Mouse (Mus musculus): ENCODE measurements at regions not wholly inside any gene's neighbourhood (a gene's known extent, or its start where the extent isn't known, plus 50 kb on each side); places are given as distances from the start of the nearest gene placed in this dataset.
A peak's percentile ranks its signal among the peaks of the same experiment; 100 is the strongest.

DNA sequence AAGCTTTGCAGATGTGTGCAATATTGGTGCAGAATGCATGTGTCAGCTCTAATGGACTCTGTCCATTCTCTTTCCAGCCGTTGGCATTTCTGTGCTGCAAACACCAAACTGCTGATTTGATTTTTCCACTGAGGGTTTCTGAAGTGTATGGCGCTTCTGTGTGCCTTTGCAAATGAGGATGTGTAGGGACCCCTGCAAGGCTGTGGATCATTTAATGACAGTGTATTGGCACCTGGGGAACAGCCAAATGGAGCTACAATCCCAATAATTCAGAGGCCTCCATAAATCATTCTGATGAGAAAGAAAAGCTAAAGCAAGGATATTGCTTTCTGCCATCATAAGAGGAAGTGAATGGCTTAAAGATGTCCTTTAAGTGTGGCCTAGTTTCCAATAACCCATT lies 305.9 kb upstream of the Pkdcc start:
- no peak for DNase-seq

DNA sequence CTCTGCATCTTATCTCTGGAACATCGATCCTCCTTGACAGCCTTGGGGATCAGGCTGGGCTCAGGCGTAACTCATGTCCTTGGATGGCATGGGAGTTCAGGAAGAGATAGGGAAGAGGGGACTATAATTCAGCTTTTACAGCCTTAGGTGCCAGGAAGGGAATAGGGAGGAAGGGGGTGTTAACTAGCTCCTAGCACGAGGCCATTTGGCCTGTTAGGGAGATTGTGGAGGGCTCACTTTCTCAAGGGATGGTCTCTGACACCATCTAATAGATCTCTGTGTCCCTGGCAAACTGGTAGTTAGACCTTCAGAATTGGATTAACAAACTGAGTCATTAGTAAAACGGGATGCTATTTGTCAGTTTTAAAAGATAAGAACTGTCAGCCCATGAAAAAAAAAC lies 292.1 kb upstream of the Pkdcc start:
- DNase-seq: peak; percentile 42

DNA sequence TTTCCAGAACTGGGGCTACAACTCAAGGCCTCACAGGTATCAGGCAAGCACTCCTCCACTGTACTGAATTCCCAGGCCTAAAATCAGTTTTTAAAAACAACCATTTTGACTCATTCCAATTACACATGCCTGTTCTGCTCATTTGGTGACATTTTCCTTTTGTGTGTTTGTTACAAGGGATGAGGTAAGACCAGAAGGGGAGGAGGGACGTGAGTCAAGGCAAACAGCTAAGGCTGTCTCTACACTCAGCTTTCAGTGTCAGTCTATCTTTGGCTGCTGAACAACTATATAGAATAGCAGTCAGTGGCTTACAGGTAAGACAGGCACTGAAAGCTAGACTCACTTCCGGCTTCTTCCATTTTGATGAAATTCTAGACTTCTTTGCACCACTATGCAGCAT lies 289.3 kb upstream of the Pkdcc start:
- DNase-seq: peak; percentile 5

DNA sequence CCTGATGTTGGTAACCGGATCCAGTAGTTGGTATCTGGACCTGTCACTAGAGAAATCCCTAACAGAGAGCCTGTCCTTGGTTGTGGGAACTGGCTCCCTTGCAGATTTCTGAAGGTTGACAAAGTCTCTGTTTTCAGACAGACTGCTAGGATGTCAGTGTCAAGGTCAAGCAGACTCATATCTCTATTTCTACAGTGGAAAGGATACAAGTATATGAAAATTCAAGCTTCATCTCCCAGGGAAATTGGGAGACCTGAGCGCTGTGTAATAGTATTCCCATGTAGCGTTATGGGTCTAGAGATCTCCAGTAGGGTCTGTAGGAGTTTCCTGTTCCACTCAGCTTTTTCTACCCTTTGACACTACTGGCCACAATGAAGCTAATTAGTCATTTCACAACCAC lies 287.4 kb upstream of the Pkdcc start:
- DNase-seq: peak; percentile 45

DNA sequence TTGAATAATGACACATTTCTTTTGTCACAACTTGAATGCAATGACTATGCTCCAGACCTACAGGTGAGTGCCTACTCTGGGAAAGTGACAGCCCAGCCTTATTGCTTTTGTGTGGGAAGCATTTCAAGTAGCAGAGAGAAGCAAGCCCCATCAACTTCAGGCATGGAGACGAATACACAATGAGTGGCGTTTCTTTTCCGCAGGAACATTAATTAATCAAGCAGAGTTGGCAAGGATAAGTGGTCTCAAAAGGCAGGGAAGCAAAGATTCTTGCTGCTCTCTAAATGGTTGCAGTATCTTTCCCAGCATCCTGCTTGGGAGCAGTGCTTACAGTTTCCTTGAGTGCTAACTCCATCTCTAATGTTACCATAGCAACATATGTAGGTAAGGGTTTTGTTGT lies 285.6 kb upstream of the Pkdcc start:
- no peak for DNase-seq

DNA sequence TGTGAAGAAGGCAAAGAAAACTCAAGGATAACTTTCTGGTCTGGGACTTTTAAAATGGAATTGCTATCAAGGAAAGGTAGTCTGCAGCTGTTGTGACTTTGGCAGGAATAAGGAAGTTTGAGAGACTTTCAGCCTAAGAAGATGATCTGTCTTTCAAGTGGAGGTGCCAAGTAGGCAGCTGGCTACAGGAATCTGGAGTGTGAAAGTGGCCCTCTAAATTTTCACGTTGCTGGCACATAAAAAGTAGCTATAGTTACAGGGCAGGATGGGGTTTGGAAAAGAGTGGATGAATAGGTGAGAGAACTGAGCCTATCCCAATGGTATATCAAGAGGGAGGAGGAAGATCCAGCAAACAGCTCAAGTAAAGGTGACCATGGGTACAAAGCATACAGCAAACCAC lies 284.4 kb upstream of the Pkdcc start:
- DNase-seq: no peak

DNA sequence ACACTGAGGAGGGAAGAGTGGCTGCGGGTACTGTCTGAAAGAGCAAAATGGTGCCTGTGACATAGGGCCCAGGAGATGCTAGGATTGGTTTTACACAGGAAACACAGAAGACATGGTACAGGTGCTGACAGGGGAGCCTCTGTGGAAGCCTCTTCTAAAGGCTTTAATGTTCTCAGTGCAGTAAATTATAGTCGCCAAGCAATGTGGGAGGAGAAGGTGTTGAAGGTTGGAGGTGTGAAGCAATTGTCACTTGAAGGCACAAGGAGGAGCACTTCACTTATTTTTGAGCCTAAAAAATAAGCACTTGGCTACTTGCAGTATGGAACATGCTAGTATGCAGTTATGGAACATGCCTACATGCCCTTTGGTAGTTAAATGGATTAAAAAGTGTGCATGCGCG lies 283.6 kb upstream of the Pkdcc start:
- DNase-seq: no peak

DNA sequence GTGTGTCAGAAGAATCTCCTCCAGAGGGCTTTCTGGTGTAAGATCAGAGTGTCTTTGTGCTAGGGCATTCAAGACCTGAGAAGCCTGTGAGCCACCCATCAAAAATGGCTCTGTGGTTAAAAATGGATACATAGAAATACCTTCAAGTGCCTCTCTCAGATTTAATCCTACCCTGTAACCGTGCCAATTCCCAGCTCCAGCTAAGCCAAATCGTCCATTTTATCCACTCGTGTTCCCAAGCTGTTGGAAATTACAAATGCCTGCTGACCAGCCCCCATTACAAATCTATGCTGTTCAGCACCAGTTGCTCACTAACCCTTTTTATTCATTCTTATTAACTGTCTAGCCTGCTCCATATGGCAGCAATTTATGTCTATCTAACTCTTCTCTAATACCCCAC lies 278.3 kb upstream of the Pkdcc start:
- no peak for DNase-seq

DNA sequence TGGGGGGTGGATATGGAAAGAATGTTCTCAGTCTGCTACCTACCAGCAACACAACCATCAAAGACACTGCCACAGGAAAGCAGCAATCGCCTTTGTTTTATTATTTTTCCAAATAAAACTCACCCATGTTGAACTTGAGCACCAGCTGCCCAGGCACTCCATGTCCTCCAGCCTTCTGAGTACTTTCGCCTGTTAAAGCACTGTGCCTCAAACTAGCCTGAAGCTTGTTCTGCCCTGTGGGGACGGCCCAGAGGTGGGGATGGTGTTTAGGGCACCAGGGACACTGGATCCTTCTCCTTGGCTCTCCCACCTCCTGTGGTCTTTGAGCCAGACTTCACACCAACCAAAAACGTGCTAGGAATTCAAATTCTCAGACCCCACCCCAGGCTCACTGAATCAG lies 269.0 kb upstream of the Pkdcc start:
- DNase-seq: no peak

DNA sequence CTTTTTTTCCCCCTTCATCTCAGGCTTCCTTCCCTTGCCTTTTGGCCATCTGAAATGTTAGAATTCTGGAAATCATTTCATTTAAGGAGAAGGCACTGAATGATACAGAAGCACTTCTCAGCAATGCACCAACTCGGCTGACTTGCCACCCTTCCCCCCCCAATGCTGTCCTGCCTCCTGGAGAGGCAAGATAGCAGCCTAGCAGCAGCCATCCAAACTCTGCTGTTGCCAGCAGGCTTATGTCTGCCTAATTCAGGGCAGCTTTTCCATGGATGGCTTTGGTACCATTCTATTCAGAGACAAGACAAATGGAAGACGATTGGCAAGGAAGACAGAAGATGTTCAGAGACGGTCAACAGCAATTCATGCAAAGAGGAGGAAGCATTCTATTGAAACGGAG lies 265.3 kb upstream of the Pkdcc start:
- no peak for DNase-seq

DNA sequence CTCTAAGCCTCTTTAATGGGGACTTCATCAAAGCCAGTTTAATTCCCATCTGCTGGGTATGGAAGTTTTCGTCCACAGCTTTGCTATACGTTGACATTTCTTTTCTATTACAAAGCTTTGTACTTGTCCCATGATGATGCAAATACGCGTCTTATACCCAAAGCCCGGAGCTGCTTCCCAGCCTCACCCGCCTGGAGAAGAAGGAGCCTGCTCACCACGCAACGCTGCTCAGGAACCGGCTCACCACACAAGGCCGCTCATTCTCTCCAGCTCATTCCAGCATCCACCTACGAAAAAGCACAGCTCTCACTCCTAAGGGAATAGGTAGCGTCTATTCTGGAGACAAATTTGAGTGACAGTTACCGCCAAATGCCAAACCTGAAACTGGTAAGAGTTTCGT lies 264.8 kb upstream of the Pkdcc start:
- no peak for DNase-seq

DNA sequence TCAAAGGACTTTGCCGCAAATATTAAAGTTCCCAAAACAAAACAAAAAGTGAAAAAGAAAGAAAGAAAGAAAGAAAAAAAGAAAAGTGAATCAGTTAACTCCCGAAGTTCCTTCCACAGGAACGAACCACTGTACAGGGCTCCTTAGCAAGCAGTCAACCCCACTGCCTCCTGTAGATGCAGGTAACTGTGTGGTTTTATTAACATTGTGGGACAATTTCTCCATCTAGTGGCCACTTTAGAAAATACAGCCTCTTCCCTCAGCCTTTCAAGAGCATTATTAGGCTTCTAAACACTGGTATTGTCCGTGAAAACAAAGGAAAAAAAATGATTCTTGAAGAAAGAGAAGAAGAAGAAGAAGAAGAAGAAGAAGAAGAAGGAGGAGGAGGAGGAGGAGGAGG lies 257.7 kb upstream of the Pkdcc start:
- DNase-seq: no peak

DNA sequence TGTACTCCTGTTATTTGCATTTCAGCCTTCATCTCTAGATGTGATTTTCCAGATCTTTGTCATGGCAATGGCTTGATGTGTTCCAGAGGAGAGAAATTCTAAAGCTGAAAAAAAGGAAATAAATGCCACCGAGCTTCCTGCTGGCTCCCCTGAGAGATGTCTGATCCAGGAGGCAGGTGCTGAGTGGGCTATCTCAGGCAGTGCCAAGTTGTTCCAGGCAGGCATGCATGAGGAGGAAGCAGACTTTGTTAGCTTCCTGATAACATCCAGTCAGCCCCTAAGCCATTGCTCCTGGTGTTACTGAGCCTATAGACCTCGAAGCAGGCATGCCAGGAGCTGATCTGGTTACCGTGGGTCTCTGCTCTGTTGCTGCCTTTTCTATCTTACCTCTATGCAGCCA lies 251.7 kb upstream of the Pkdcc start:
- no peak for DNase-seq

DNA sequence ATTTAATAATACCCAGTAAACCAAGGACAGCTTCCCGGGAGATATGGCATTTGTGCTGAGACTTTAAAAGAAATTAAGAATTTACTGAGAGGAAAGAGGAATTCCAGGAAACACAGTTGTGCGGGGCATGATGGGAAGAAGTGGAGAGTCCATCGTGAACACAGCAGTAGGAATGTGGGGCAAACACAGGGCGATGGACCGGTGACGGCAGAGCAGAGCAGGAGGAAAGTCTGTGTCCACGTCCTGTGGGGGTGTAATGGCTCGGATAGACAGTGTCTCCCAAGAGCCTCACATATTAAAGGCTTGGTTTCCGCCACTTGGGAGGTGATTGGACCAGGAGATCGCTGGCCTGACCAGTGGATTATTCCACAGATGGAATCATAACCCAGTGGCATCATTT lies 215.4 kb upstream of the Pkdcc start:
- no peak for DNase-seq

DNA sequence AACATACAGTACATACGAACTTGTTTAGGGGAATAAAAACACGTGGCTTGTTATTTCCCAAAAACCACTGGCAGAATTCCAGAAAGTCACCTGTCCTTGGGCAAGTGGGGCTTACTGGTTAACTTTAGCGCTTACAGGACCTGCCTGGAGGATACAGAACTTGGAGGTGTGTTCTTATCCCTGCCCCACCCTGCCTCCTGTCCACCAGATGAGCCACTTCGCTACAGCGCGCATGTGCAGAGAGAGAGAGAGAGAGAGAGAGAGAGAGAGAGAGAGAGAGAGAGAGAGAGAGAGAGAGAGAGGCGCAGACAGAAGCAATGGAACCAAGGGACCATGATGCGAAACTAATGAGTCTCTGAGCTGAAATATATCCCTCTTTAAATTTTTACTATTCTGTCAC lies 214.7 kb upstream of the Pkdcc start:
- no peak for DNase-seq

DNA sequence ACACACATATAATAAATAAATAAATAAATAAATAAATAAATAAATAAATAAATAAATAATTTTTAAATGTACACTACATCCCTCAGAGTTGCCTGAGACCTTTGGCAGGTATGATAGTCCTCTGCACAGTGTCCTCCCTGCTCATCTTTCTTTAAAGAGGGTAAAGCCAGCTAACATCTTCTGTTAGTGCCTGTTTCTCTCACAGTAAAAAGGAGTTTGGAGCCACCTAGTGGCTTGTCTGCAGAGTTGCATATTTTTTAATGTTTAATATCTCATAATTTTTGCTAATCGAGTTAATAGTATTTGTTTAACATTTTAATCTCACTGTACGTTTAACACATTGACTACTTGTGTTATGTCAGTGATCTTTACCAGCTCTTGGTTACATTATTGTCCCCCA lies 213.5 kb upstream of the Pkdcc start:
- DNase-seq: no peak

DNA sequence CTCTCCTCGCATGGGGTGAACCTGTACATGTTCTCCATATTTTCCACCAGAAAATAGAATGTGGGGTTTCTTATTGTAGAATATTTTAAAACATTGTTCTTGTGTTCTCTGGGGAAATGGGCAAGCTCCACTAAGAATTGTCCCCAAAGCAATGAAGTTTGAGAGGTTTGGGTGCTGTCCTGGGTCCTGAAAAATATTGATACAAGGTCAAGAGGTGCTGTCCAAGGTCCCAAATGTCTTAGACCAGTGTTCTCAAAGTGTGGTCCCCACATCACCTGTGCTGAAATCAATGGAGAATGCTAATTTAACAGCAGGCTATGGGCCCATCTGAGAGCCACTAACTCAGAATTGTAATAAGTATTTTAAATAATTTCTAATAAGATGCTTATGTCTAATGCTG lies 204.2 kb upstream of the Pkdcc start:
- no peak for DNase-seq

DNA sequence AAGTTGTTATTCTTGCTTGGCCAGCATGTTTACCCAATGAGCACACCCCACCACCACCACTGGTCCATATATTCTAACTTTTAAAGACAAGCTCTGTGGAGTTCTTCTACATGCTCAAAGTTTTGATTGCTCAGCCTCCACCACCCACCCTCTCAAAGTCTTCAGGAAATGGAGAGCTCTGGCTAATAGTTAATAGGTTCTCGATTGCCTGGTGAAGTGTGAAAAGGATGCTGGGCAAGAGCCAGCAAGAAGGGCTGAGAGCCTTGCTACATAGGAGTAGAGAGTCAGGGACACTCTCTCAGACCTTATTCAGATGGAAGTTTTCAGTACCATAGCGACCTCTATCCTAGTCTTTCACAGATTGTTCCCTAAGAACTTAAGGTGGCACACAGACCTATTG lies 199.4 kb upstream of the Pkdcc start:
- DNase-seq: no peak

DNA sequence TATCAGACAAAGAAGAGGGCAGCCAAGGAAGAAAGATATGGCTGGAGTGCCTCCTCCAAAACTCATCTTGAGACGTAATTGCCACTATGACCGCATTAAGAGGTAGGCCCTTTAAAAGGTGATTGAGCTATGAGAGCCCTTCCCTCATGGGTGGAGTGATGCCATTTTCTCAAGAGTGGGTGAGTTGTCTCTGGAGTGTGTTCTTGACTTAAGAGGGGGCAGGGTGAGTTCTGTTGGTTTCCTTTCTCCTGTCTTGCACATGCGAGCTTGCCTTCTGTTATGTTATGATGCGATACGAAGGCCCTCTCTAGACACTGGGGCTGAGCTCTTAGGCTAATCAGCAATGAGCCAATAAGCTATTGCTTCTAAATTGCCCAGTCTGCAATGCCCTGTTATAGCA lies 198.2 kb upstream of the Pkdcc start:
- no peak for DNase-seq

DNA sequence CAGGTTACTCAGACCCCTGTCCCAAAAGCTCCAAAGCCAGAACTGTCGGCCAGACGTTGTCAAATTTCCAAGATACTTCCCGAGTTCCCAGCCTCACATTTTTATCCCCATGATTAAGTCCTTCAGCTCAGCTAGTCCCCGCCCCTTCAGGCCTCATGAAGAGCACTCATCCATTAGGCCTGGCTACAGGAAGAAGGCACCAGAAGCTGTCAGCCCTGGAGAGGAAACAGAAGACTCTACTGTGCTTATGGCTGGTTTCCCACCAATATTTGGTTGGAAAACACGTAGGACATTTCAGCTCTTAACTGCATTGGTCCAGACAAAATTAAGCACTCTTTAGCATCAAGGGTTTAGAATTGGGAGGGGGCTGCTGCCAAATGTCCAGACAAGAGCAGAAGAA lies 195.8 kb upstream of the Pkdcc start:
- no peak for DNase-seq

DNA sequence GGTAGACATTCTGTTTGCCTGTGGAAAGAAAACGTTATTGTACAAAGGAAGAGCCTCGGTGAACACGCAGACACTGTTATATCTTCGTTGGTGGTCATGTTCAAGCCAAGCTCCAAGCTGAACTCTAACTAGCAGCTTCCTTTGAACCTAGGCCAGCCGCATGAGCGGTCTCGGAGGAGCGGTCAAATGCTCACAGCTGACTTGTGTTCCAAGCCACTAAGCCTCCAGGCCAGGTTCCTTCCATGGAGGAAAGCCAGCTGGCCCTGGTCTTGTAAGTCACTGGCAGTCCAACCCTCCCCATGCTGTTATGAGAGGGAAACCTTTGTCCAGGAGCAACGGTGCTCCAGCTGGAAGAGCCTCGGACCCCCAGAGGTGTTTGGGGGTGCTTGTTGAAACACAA lies 194.5 kb upstream of the Pkdcc start:
- DNase-seq: no peak

DNA sequence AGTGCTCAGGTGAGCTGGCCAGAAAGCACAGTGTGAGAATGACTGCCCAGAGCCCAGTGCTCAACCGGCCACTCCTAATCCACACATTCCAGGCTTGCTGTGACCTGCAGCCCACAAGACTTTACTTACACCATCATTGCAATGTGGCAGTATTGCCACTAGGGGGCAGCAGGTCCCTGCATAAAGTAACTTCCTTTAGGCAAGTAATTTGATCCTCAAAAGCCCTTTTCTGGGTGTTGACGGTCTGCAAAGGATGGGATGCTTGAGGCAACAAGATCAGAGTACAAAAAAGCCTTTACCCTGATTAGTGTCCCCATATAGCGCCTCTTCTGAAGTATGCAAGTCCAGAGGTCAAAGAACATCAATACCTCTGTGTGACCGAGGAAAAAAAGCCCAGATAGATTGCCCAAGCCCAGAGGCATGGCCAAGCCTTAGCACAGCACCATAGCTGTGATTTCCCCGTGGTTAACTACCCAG lies 189.7 kb upstream of the Pkdcc start:
- peak; percentile 64 for DNase-seq

DNA sequence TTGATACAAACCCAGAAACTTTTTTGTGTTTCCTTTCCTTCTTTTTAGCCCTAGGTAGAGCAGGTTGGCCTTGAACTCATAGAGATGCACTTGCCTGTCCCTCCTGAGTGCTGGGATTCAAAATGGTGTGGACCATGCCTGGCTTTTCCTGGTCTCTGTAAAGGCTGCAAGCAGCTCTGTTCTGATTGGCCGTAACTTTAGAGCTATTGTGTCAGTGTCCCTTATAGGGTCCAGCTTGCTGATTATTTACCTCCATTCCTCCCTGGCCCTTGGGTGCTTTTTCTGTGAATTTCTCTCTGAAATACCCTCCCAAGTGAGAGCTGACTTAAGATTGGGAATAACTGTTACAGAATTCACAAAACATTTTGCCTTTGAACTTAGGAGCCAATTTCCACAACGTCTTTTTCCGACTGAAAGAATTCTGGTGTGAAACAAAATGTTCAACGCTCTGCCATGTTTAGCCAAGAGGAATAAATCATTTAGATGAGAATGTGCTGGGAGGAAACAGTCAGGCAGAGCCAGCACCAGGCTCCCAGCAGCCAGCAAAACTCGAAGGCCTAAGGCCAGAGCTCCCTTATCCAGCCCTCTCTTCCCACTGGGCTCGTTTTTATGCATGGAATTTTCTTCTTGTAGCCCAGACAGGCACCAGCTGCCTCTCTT lies 180.0 kb upstream of the Pkdcc start:
- DNase-seq: no peak

DNA sequence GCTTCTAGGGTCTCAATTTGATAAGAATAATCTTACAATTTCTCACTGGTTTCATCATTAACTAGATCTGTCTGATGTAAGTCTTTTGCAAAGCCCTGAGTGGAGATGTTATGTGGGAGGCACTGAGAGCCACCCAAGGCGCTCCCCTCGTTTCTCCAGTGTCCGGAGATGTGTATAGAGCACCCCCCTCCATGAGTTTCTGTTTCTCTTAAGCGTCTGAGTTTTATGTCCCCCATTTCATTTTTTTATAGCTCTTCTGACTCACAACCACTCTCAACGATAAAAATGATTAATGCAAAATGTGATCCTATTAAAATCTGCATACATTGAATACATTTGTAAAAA lies 179.5 kb upstream of the Pkdcc start:
- no peak for DNase-seq

DNA sequence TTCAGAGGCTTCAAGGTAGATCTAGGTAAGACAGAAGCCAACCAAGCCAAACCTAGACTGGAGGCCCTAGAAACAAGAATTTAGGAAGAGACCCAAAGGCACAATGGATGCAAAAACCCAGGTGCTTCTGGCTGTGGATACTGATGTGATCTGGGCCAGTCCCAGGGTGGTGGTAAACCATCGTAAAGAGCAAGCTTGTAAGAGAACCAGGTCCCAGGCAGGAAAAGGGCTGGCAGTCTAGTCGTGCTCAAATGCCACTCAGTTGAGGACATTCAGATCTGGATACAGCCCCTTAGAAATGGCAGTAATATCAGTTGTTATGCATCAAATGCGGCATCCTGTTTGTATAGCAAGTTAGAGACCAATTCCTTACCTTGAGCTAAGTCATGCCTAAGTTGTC lies 175.5 kb upstream of the Pkdcc start:
- DNase-seq: no peak

DNA sequence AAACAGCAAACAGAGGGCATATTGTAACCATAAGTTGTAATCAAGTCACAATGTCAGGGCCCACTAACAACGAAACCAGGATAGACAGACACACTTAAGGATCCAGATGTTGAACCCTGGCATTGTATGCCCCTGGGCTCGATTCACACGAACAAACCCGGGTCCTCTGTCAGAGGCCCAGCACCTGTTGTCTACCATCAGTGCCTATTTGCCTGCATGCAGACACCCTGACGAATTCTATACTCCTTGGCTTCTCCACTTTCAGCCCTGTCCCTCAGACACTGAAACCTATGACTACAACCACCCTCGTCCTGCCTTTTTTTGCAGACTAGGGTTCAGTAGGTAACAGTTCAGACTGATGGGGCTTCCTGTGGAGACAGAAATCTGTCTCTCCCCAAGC lies 170.6 kb upstream of the Pkdcc start:
- DNase-seq: no peak

Measured in adrenal gland, adult 8-10 months (tissue).